Mouse (Mus musculus): ENCODE data around the gene Kcnip1.

The Kcnip1 gene

GRCm38 (mm10) chr11:33890382-33890781, 102.6 kb downstream of the Kcnip1 start:
- DNase-seq = no peak

GRCm38 (mm10) chr11:33887660-33888059, 105.3 kb downstream of the Kcnip1 start:
- DNase-seq = no peak

GRCm38 (mm10) chr11:33885981-33886380, 107.0 kb downstream of the Kcnip1 start:
- no peak for DNase-seq

- no peak for DNase-seq
Observed at GRCm38 (mm10) chr11:33882731-33883328, 110.1 kb downstream of the Kcnip1 start.

GRCm38 (mm10) chr11:33874925-33875324, 118.0 kb downstream of the Kcnip1 start:
- DNase-seq = no peak

- DNase-seq = peak; percentile 78
Observed at GRCm38 (mm10) chr11:33873071-33873781, 119.7 kb downstream of the Kcnip1 start.

GRCm38 (mm10) chr11:33872716-33873048, 120.3 kb downstream of the Kcnip1 start:
- DNase-seq = no peak

GRCm38 (mm10) chr11:33871998-33872715, 120.8 kb downstream of the Kcnip1 start:
- peak; percentile 72 for DNase-seq

- DNase-seq = no peak
Observed at GRCm38 (mm10) chr11:33870246-33870645, 122.7 kb downstream of the Kcnip1 start.

GRCm38 (mm10) chr11:33869559-33869958, 123.4 kb downstream of the Kcnip1 start:
- DNase-seq = no peak

GRCm38 (mm10) chr11:33866775-33867174, 126.2 kb downstream of the Kcnip1 start:
- no peak for DNase-seq

GRCm38 (mm10) chr11:33864245-33864644, 128.7 kb downstream of the Kcnip1 start:
- DNase-seq = no peak

GRCm38 (mm10) chr11:33861823-33862222, 131.1 kb downstream of the Kcnip1 start:
- no peak for DNase-seq

- DNase-seq = no peak
Observed at GRCm38 (mm10) chr11:33860905-33861582, 131.9 kb downstream of the Kcnip1 start.

- DNase-seq = no peak
Observed at GRCm38 (mm10) chr11:33849614-33850013, 143.3 kb downstream of the Kcnip1 start.

GRCm38 (mm10) chr11:33848685-33849084, 144.3 kb downstream of the Kcnip1 start:
- DNase-seq = no peak

GRCm38 (mm10) chr11:33845931-33846330, 147.0 kb downstream of the Kcnip1 start:
- no peak for DNase-seq

- no peak for DNase-seq
Observed at GRCm38 (mm10) chr11:33843294-33843864, 149.6 kb downstream of the Kcnip1 start.

- DNase-seq = no peak
Observed at GRCm38 (mm10) chr11:33839049-33839448, 153.9 kb downstream of the Kcnip1 start.

GRCm38 (mm10) chr11:33829774-33830173, 163.2 kb downstream of the Kcnip1 start:
- no peak for DNase-seq

- DNase-seq = no peak
Observed at GRCm38 (mm10) chr11:33827829-33828206, 165.1 kb downstream of the Kcnip1 start.

GRCm38 (mm10) chr11:33827085-33827828, 165.7 kb downstream of the Kcnip1 start:
- DNase-seq = no peak

All from liver (tissue).